Mouse (Mus musculus): Measurements from ENCODE around the gene Rgs16.

DNA sequence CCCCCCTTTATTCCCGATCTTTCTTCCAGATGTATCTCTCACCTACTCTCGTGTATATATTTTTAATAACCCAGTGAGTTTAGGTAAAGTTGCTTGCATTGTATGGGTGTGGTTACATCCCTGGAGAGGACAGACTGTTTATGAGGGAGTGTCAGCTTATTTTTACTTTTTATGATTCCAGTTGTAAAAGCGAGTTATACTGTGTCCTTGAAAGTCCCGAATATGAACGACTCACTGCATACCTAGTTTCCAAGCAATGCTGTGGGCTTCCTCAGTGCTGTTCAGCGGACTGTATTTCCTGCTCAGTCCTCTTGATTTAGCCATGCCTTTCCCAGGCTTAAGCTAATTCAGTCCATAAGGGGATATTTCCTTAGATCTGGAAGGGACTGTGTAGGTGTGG is 35.0 kb downstream of the Rgs16 start:
- TF ChIP-seq CTCF (IDR thresholded peaks at IDR 0.05; ENCODE audit: control insufficient read depth, insufficient read depth, low read length) (no peak), POLR2A (IDR thresholded peaks at IDR 0.05; ENCODE audit: borderline replicate concordance, control insufficient read depth, low read depth, low read length) (no peak)
